9 mouse cellular contexts compared by ENCODE assay signal in the genomic region with DNA sequence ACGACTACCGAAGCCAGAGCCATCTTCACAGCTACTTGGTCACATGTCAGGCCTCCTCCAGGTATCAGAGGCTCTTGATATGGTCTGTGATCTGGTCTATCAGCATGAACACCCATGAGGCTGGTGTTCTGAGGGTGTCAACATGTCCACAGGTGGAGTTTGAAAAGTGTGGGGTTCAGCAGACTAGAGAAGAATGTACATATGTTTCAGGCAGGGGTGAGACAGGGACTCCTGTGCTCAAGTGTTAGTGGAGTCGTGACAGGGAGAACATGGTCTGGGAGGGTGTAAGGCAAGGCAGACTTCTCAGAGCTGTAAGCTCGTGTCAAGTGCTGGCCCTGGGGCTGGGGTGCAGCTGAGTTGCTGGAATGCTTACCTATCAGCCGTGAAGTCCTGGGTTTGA. TPM values are rescaled to one million over a fixed set of nuclear protein-coding genes. Genes with fewer than 3 reads are reported as not detected.
DNase-seq lines count a peak whose midpoint lies in the region; ATAC-seq and TF ChIP-seq lines count a peak whose summit lies in the region.
"Had no signal": no experiment of that assay in that cellular context is flagged by ENCODE, and none has a peak within 500 bp of the region (broad histone marks: within the 10 kb centered on the region; RNA-seq: fewer than 3 reads in every experiment).

No protein-coding gene starts in this region.

- peak overlapping the region; percentile 41; the same call in 1 of the 2 replicates for H3K9ac ChIP-seq in kidney, postnatal 0 days (ENCODE audit: low read depth, low read length)
- H3K9ac ChIP-seq in limb, embryonic 12.5 days (replicated peaks), result no peak overlapping the region
- H3K9ac ChIP-seq: embryonic facial prominence, embryonic 12.5 days had no signal

- ATAC-seq in kidney, postnatal 0 days (replicated peaks; ENCODE audit: low FRiP score, low read depth), result no peak
- peak; percentile 18; the same call in 1 of the 2 replicates for ATAC-seq in limb, embryonic 12.5 days (ENCODE audit: insufficient number of reproducible peaks, insufficient read depth, low FRiP score, low TSS enrichment, low read depth)
- ATAC-seq in erythroid progenitor cell, adult 5-6 weeks (replicated peaks; ENCODE audit: low FRiP score, poor library complexity, severe bottlenecking), result no peak

- peaks cover 11% of the 10 kb centered on the region for H3K4me1 ChIP-seq in kidney, postnatal 0 days (replicated peaks; ENCODE audit: insufficient read depth, low read length)
- peaks cover 12% of the 10 kb centered on the region for H3K4me1 ChIP-seq in limb, embryonic 12.5 days (replicated peaks)

- H3K4me3 ChIP-seq in gastrocnemius, adult 2 months, result no peak overlapping the region
- no peak overlapping the region for H3K4me3 ChIP-seq in kidney, postnatal 0 days (replicated peaks; ENCODE audit: low read depth, low read length)
- H3K4me3 ChIP-seq in limb, embryonic 12.5 days (replicated peaks), result no peak overlapping the region

- no peak for DNase-seq in gastrocnemius, adult 2 months
- DNase-seq in gastrocnemius, postnatal 14 days, result no peak
- no peak for DNase-seq in kidney, postnatal 0 days (ENCODE audit: low spot score)
- no peak for DNase-seq in kidney, postnatal 10 days
- peak; percentile 15 for DNase-seq in adipocyte (ENCODE audit: low spot score)
- no peak for DNase-seq in thymus, adult 18-20 months

- intact Hi-C loops in gastrocnemius, adult 2 months (cut with DNase I), result loop anchor here (1.0 to 5.0 kb wide), 7 partner anchors 70 to 475 kb away; a partner anchor contains a TSS
- intact Hi-C loops in gastrocnemius, postnatal 14 days (cut with DNase I; ENCODE audit: low total_unique reads), result loop anchor here (5.0 kb wide), 2 partner anchors 240 to 425 kb away; no protein-coding TSS in a partner anchor

- no peaks in the 10 kb centered on the region for H3K36me3 ChIP-seq in kidney, postnatal 0 days (ENCODE audit: insufficient read depth, low read length)
- no peaks in the 10 kb centered on the region for H3K36me3 ChIP-seq in limb, embryonic 12.5 days
- H3K36me3 ChIP-seq: embryonic facial prominence, embryonic 12.5 days had no signal

- H3K4me2 ChIP-seq in kidney, postnatal 0 days (ENCODE audit: low read length), result no peak overlapping the region
- no peak overlapping the region for H3K4me2 ChIP-seq in limb, embryonic 12.5 days

- 71% methylated on average over 5 of the region's 5 CpGs for WGBS in kidney, postnatal 0 days
- WGBS in limb, embryonic 12.5 days, result 82% methylated on average over 5 of the region's 5 CpGs

- H3K27me3 ChIP-seq in kidney, postnatal 0 days (ENCODE audit: insufficient read depth, low read length), result no peaks in the 10 kb centered on the region
- H3K27me3 ChIP-seq in limb, embryonic 12.5 days, result no peaks in the 10 kb centered on the region
- H3K27me3 ChIP-seq: embryonic facial prominence, embryonic 12.5 days had no signal

- peak overlapping the region; percentile 97 for H3K27ac ChIP-seq in gastrocnemius, adult 2 months
- H3K27ac ChIP-seq in kidney, postnatal 0 days, result no peak overlapping the region
- H3K27ac ChIP-seq in limb, embryonic 12.5 days, result no peak overlapping the region

- no peaks in the 10 kb centered on the region for H3K9me3 ChIP-seq in kidney, postnatal 0 days (replicated peaks; ENCODE audit: low read length)
- H3K9me3 ChIP-seq in limb, embryonic 12.5 days, result no peaks in the 10 kb centered on the region
- H3K9me3 ChIP-seq: embryonic facial prominence, embryonic 12.5 days had no signal

- TF ChIP-seq CTCF in gastrocnemius, adult 2 months (IDR thresholded peaks at IDR 0.05), result no peak
- no peak for TF ChIP-seq CTCF in kidney, postnatal 0 days (IDR thresholded peaks at IDR 0.05; ENCODE audit: low read depth)

RNA-seq across cellular contexts. Expression of a gene that starts 22.1 kb away (rescaled TPM):
- 1 to 10 TPM; 4.8 to 7.1 TPM for total RNA-seq in gastrocnemius, adult 2 months (2021)
- 1 to 10 TPM; 4.9 to 5.6 TPM for total RNA-seq in gastrocnemius, postnatal 14 days (2021)
- 2.6 and 3.3 TPM in 2 replicates for polyA plus RNA-seq in kidney, postnatal 0 days (2015; fragmentation: Nextera tagmentation; extraction: Ambion mirVana)
- polyA plus RNA-seq in limb, embryonic 12.5 days (2016; fragmentation: Nextera tagmentation; extraction: Ambion mirVana), result 3.5 and 3.6 TPM in 2 replicates
- 5.4 and 6.3 TPM in 2 replicates for total RNA-seq in erythroid progenitor cell, adult 5-6 weeks (2015; ENCODE audit: low replicate concordance)
- total RNA-seq in erythroid progenitor cell, adult 5-6 weeks (2017; ENCODE audit: low replicate concordance), result 0.45 and 2.2 TPM in 2 replicates
